Mouse (Mus musculus) liver, embryonic 16.5 days (tissue): ENCODE measurements around the gene Klhl32. TPM values are rescaled to one million over a fixed set of nuclear protein-coding genes. Genes with fewer than 3 reads are reported as not detected.
"Not testable (repeated sequence)": the region's sequence is repeated elsewhere in the genome, so short reads cannot be mapped to it uniquely, and the experiment has no call there.

Experiments used
- ATAC-seq: fragments of 200-750 bp; cut with Nextera tagmentation; 2 replicates; pipeline ENCODE4 v1.8.0; 2017; ENCODE audit warnings: low read depth, mild to moderate bottlenecking, moderate number of reproducible peaks, moderate library complexity
- H3K27ac ChIP-seq: fragments of 300-500 bp; sonication (generic); 2 replicates; pipeline ENCODE4 v1.5.1; 2014; ENCODE audit warnings: mild to moderate bottlenecking, low read length
- H3K27me3 ChIP-seq: fragments of 300-500 bp; sonication (generic); 2 replicates; pipeline ENCODE4 v1.6.1; 2014; ENCODE audit warnings: low read depth, low read length, mixed read lengths; ENCODE audit not compliant: control insufficient read depth, insufficient read depth
- H3K36me3 ChIP-seq: fragments of 300-500 bp; sonication (generic); 2 replicates; pipeline ENCODE4 v1.6.1; 2014; ENCODE audit warnings: mild to moderate bottlenecking; ENCODE audit not compliant: control insufficient read depth, insufficient read depth
- H3K4me1 ChIP-seq: fragments of 300-500 bp; sonication (generic); 2 replicates; pipeline ENCODE4 v1.6.1; 2014; ENCODE audit warnings: low read depth, low read length, mixed read lengths; ENCODE audit not compliant: control insufficient read depth
- H3K4me2 ChIP-seq: fragments of 300-500 bp; sonication (generic); 2 replicates; pipeline ENCODE4 v1.6.1; 2014; ENCODE audit warnings: low read depth, low read length, mixed read lengths
- H3K4me3 ChIP-seq: fragments of 300-500 bp; sonication (generic); 2 replicates; pipeline ENCODE4 v1.5.1; 2014; ENCODE audit warnings: low read depth, mild to moderate bottlenecking, low read length
- H3K9ac ChIP-seq: fragments of 300-500 bp; sonication (generic); 2 replicates; pipeline ENCODE4 v1.6.1; 2014; ENCODE audit warnings: low read depth, low read length
- H3K9me3 ChIP-seq: fragments of 300-500 bp; sonication (generic); replicated peaks from 2 replicates; pipeline ENCODE4 v1.6.1; 2016; ENCODE audit warnings: low read length; ENCODE audit not compliant: control insufficient read depth
- WGBS: fragments of 180-500 bp; shearing (Covaris S2); extraction: QIAGEN DNeasy Blood & Tissue Kit; methylation state at CpG from one replicate; pipeline ENCODE4 v1.1.7; 2014; ENCODE audit not compliant: insufficient replicate concordance; 5-methylcytosine and 5-hydroxymethylcytosine counted together
- polyA plus RNA-seq: library from polyadenylated mRNA; unstranded; fragments of >200 nt; fragmentation: Nextera tagmentation; extraction: Ambion mirVana; gene quantifications from 2 replicates; pipeline ENCODE4 v1.2.1, GENCODE M21; 2015

Gene Klhl32
- polyA plus RNA-seq, 1 experiment from 2014 or later: 0.19 TPM

GRCm38 (mm10) chr4:24715559-24715958 lies 135.4 kb downstream of the Klhl32 start:
- Histone ChIP-seq H3K9ac (no peak overlapping the region), H3K36me3 (no peaks in the 10 kb centered on the region), H3K4me2 (no peak overlapping the region), H3K9me3 (no peaks in the 10 kb centered on the region), H3K4me3 (no peak overlapping the region), H3K27ac (no peak overlapping the region), H3K27me3 (no peaks in the 10 kb centered on the region), H3K4me1 (no peaks in the 10 kb centered on the region)
- 58% methylated on average over 4 of the region's 4 CpGs for WGBS
- no peak for ATAC-seq

GRCm38 (mm10) chr4:24714367-24714766 lies 136.6 kb downstream of the Klhl32 start:
- no peak overlapping the region for H3K4me3 ChIP-seq
- WGBS: 66% methylated on average over 10 of the region's 10 CpGs
- H3K27me3 ChIP-seq: no peaks in the 10 kb centered on the region
- H3K9me3 ChIP-seq: no peaks in the 10 kb centered on the region
- H3K4me1 ChIP-seq: no peaks in the 10 kb centered on the region
- H3K4me2 ChIP-seq: no peak overlapping the region
- H3K27ac ChIP-seq: no peak overlapping the region
- no peak for ATAC-seq
- H3K9ac ChIP-seq: no peak overlapping the region
- H3K36me3 ChIP-seq: no peaks in the 10 kb centered on the region

GRCm38 (mm10) chr4:24698528-24699117 lies 152.3 kb downstream of the Klhl32 start:
- no peak overlapping the region for H3K4me2 ChIP-seq
- no peak overlapping the region for H3K4me3 ChIP-seq
- no peaks in the 10 kb centered on the region for H3K36me3 ChIP-seq
- no peaks in the 10 kb centered on the region for H3K4me1 ChIP-seq
- no peak for ATAC-seq
- H3K9ac ChIP-seq: no peak overlapping the region
- H3K27me3 ChIP-seq: no peaks in the 10 kb centered on the region
- H3K27ac ChIP-seq: no peak overlapping the region
- WGBS: 56% methylated on average over 7 of the region's 7 CpGs
- no peaks in the 10 kb centered on the region for H3K9me3 ChIP-seq

GRCm38 (mm10) chr4:24680080-24680479 lies 170.8 kb downstream of the Klhl32 start:
- no peaks in the 10 kb centered on the region for H3K9me3 ChIP-seq
- no peaks in the 10 kb centered on the region for H3K4me1 ChIP-seq
- 59% methylated on average over 2 of the region's 2 CpGs for WGBS

GRCm38 (mm10) chr4:24670007-24670406 lies 180.9 kb downstream of the Klhl32 start:
- H3K27me3 ChIP-seq: no peaks in the 10 kb centered on the region
- H3K36me3 ChIP-seq: no peaks in the 10 kb centered on the region
- 79% methylated on average over 10 of the region's 10 CpGs for whole genome bisulfite sequencing
- H3K4me3 ChIP-seq: no peak overlapping the region
- ATAC-seq: no peak
- no peak overlapping the region for H3K9ac ChIP-seq
- H3K4me1 ChIP-seq: no peaks in the 10 kb centered on the region
- no peaks in the 10 kb centered on the region for H3K9me3 ChIP-seq
- no peak overlapping the region for H3K4me2 ChIP-seq
- no peak overlapping the region for H3K27ac ChIP-seq

More at GRCm38 (mm10) chr4:24680080-24680479, 170.8 kb downstream of the Klhl32 start:
- Histone ChIP-seq H3K9ac (no peak overlapping the region), H3K4me2 (no peak overlapping the region), H3K4me3 (no peak overlapping the region), H3K27ac (no peak overlapping the region), H3K36me3 (no peaks in the 10 kb centered on the region), H3K27me3 (no peaks in the 10 kb centered on the region)
- no peak for ATAC-seq

- H3K36me3 ChIP-seq: no peaks in the 10 kb centered on the region
These were observed 191.7 kb downstream of the Klhl32 start for GRCm38 (mm10) chr4:24659218-24659617.

GRCm38 (mm10) chr4:24644735-24645134 lies 206.2 kb downstream of the Klhl32 start:
- WGBS: 39% methylated on average over 6 of the region's 8 CpGs
- H3K4me1 ChIP-seq, H3K36me3 ChIP-seq, H3K27me3 ChIP-seq, H3K4me2 ChIP-seq, H3K9ac ChIP-seq, H3K9me3 ChIP-seq: not testable (repeated sequence)
- peak overlapping the region; percentile 72 for H3K27ac ChIP-seq
- ATAC-seq: peak; percentile 99
- peak overlapping the region; percentile 43 for H3K4me3 ChIP-seq

More at GRCm38 (mm10) chr4:24659218-24659617, 191.7 kb downstream of the Klhl32 start:
- Histone ChIP-seq H3K27ac (no peak overlapping the region), H3K9ac (no peak overlapping the region), H3K9me3 (no peaks in the 10 kb centered on the region), H3K27me3 (no peaks in the 10 kb centered on the region), H3K4me1 (no peaks in the 10 kb centered on the region), H3K4me2 (no peak overlapping the region), H3K4me3 (no peak overlapping the region)
- WGBS: 77% methylated on average over 6 of the region's 6 CpGs
- ATAC-seq: no peak

- H3K27ac ChIP-seq: no peak overlapping the region
- H3K4me1 ChIP-seq: peaks cover 3% of the 10 kb centered on the region; the same call in 1 of the 2 replicates
- no peak for ATAC-seq
- no peaks in the 10 kb centered on the region for H3K36me3 ChIP-seq
- no peak overlapping the region for H3K4me2 ChIP-seq
- H3K9me3 ChIP-seq: no peaks in the 10 kb centered on the region
- H3K9ac ChIP-seq: no peak overlapping the region
- no peak overlapping the region for H3K4me3 ChIP-seq
- WGBS: 72% methylated on average over 2 of the region's 2 CpGs
- no peaks in the 10 kb centered on the region for H3K27me3 ChIP-seq
These were observed 208.6 kb downstream of the Klhl32 start for GRCm38 (mm10) chr4:24642306-24642705.

- H3K27me3 ChIP-seq: no peaks in the 10 kb centered on the region
- H3K9me3 ChIP-seq: no peaks in the 10 kb centered on the region
- no peak overlapping the region for H3K4me2 ChIP-seq
- no peaks in the 10 kb centered on the region for H3K36me3 ChIP-seq
- 73% methylated on average over 9 of the region's 9 CpGs for WGBS
- H3K4me1 ChIP-seq: no peaks in the 10 kb centered on the region
- no peak overlapping the region for H3K4me3 ChIP-seq
- ATAC-seq: no peak
- H3K27ac ChIP-seq: no peak overlapping the region
- H3K9ac ChIP-seq: no peak overlapping the region
These were observed 219.6 kb downstream of the Klhl32 start for GRCm38 (mm10) chr4:24631177-24631911.
